Mouse (Mus musculus): ENCODE measurements around the gene Nppc.

Gene Nppc

DNA sequence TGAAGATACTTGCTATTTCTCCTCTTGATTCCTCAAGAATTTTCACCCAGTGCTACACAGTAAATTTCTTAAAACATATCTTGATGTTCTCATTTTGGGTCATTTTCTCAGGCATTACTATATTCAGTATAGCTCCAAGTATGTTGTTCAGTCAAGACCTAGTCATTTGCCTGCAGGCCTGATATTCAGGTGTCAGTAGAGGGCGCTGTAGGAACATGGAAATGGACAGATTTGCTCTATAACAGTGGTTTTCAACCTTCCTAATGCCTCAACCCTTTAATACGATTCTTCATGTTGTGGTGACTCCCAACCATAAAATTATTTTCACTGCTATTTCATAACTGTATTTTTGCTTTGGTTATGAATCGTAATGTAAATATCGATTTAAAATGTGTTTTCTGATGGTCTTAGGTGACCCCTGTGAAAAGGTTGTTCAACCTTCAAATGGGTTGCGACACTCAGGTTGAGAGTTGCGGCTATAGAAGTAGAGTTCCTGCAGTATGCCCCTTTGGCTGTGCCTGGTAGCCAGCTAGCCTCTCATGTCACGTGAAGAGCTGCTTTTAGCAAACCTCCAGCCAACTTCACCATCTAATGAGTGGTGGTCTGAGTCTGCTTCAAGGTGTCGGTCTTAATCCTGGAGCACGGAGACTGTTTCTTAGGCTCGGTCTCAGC lies 51.8 kb downstream of the Nppc start:
- in situ Hi-C loops (cut with MboI; ENCODE audit: low pct_unique_long_range_greater_than_20kb in 1 of 2, low sequenced_read_pairs in 2 of 2, unreplicated experiment in 1 of 2): no loop called here
